Mouse (Mus musculus) lung, embryonic 14.5 days (tissue): Measurements from ENCODE around the gene Ms4a4b. TPM values are rescaled to one million over a fixed set of nuclear protein-coding genes. Genes with fewer than 3 reads are reported as not detected.
"Not testable (repeated sequence)": the region's sequence is repeated elsewhere in the genome, so short reads cannot be mapped to it uniquely, and the experiment has no call there.

ENCODE experiments used
- ATAC-seq: fragments of 200-750 bp; cut with Nextera tagmentation; 2 replicates; pipeline ENCODE4 v1.8.0; 2017; ENCODE audit warnings: mild to moderate bottlenecking, moderate TSS enrichment, moderate library complexity; ENCODE audit not compliant: insufficient read depth
- DNase-seq: peaks from one replicate; pipeline ENCODE4 v3.0.0-alpha.2; 2015
- H3K27ac ChIP-seq: fragments of 300-500 bp; sonication (generic); 2 replicates; pipeline ENCODE4 v1.5.1; 2014; ENCODE audit warnings: low read depth, mild to moderate bottlenecking, moderate library complexity
- H3K27me3 ChIP-seq: fragments of 300-500 bp; sonication (generic); 2 replicates; pipeline ENCODE4 v1.6.1; 2014; ENCODE audit warnings: low read length, control low read depth; ENCODE audit not compliant: insufficient read depth
- H3K36me3 ChIP-seq: fragments of 300-500 bp; sonication (generic); 2 replicates; pipeline ENCODE4 v1.6.1; 2014; ENCODE audit warnings: control low read depth; ENCODE audit not compliant: insufficient read depth
- H3K4me1 ChIP-seq: fragments of 300-500 bp; sonication (generic); 2 replicates; pipeline ENCODE4 v1.6.1; 2014; ENCODE audit warnings: antibody characterized with exemption, control low read depth; ENCODE audit not compliant: insufficient read depth
- H3K4me2 ChIP-seq: fragments of 300-500 bp; sonication (generic); 2 replicates; pipeline ENCODE4 v1.6.1; 2014; ENCODE audit warnings: mild to moderate bottlenecking
- H3K4me3 ChIP-seq: fragments of 300-500 bp; sonication (generic); 2 replicates; pipeline ENCODE4 v1.5.1; 2014; ENCODE audit warnings: low read depth, low read length
- H3K9ac ChIP-seq: fragments of 300-500 bp; sonication (generic); 2 replicates; pipeline ENCODE4 v1.6.1; 2014
- H3K9me3 ChIP-seq: fragments of 300-500 bp; sonication (generic); 2 replicates; pipeline ENCODE4 v1.6.1; 2016; ENCODE audit warnings: low read depth, low read length, control low read depth
- CTCF ChIP-seq: IDR thresholded peaks from 2 replicates; pipeline ENCODE4 v1.5.1; 2016; ENCODE audit warnings: antibody characterized with exemption, low read depth
- WGBS: fragments of 180-500 bp; shearing (Covaris S2); extraction: QIAGEN DNeasy Blood & Tissue Kit; methylation state at CpG from one replicate; pipeline ENCODE4 v1.1.7; 2014; 5-methylcytosine and 5-hydroxymethylcytosine counted together
- polyA plus RNA-seq: library from polyadenylated mRNA; unstranded; fragments of >200 nt; fragmentation: Nextera tagmentation; extraction: Ambion mirVana; gene quantifications from 2 replicates; pipeline ENCODE4 v1.2.1, GENCODE M21; 2014

The Ms4a4b gene
- polyA plus RNA-seq, 1 experiment from 2014 or later, result not detected

DNA sequence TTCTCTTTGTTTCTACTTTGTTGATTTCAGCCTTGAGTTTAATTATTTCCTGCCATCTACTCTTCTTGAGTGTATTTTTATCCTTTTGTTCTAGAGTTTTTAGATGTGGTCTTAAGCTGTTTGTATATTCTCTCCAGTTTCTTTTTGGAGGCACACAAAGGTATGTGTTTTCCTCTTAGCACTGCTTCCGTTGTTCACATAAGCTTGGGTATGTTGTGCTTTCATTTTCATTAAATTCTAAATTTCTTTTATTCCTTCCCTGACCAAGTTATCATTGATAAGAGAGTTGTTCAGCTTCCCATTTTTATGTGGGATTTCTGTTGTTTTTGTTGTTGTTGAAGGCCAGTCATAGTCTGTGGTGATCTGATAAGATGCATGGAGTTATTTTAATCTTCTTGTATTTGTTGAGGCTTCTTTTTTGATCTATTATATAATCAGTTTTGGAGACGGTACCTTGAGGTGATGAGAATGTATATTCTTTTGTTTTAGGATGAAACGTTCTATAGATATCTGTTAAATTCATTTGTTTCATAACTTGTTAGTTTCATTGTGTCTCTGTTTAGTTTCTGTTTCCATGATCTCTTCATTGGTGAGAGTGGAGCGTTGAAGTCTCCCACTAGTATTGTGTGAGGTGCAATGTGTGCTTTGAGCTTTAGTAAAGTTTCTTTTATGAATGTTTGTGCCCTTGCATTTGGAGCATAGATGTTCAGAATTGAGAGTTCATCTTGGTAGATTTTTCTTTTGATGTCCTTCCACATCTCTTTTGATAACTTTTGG, 8.1 kb upstream of the Ms4a4b start:
- Histone ChIP-seq H3K27me3 (no peaks in the 10 kb centered on the region), H3K9ac (no peak overlapping the region), H3K9me3 (no peaks in the 10 kb centered on the region), H3K4me3 (no peak overlapping the region), H3K27ac (no peak overlapping the region), H3K4me2 (no peak overlapping the region), H3K4me1 (no peaks in the 10 kb centered on the region), H3K36me3 (no peaks in the 10 kb centered on the region)
- DNase-seq, result no peak
- no peak for ATAC-seq
- 85% methylated on average over 4 of the region's 4 CpGs for WGBS
- no peak for TF ChIP-seq CTCF

DNA sequence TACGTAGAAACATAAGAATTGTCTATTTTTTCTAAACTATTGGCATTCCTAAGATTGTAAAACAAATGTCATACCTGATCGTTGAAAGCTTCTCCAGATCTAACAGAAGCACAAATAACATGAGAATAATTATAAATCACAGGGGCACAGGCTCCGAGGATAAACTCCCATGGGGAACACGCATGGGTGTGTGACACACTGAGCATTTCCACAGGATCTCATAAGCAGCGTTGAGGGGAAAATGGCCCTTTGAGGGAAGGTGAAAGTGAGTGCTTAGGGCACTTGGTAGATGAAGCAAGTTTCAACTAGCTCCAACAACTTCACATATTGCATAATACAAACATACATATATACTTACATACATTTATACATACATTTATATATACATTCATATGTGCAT, 611 bp downstream of the Ms4a4b start:
- Histone ChIP-seq H3K9ac (no peak overlapping the region), H3K4me1 (no peaks in the 10 kb centered on the region), H3K36me3 (no peaks in the 10 kb centered on the region), H3K9me3 (no peaks in the 10 kb centered on the region), H3K4me3 (no peak overlapping the region), H3K4me2 (no peak overlapping the region), H3K27ac (no peak overlapping the region), H3K27me3 (no peaks in the 10 kb centered on the region)
- no peak for DNase-seq
- ATAC-seq, result no peak
- no peak for TF ChIP-seq CTCF
- WGBS, result 79% methylated on average over 5 of the region's 5 CpGs

DNA sequence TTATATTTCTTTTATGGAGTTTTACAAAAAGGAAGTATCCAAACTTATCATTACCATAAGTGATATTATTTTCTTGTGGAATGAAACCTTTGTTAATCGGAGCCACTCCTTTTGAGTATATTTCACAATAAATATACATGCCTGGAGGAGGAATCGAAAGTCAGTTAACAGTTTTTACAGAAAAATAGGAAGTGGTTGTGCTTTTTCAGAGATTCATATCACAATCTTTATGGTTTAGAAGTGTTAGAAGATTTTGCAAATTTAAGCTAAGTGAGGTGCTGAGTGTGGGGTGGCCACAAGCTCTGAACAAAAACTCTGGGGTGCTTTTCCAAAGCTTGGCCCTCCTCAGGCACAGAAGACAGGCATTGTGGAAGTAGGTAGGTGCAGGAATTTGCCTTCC, 3.9 kb downstream of the Ms4a4b start:
- Histone ChIP-seq H3K4me2 (no peak overlapping the region), H3K9ac (no peak overlapping the region), H3K27ac (no peak overlapping the region), H3K4me1 (no peaks in the 10 kb centered on the region), H3K36me3 (no peaks in the 10 kb centered on the region), H3K27me3 (no peaks in the 10 kb centered on the region), H3K4me3 (no peak overlapping the region), H3K9me3 (no peaks in the 10 kb centered on the region)
- TF ChIP-seq CTCF, result no peak
- 85% methylated on average over 2 of the region's 2 CpGs for WGBS
- no peak for ATAC-seq
- no peak for DNase-seq

DNA sequence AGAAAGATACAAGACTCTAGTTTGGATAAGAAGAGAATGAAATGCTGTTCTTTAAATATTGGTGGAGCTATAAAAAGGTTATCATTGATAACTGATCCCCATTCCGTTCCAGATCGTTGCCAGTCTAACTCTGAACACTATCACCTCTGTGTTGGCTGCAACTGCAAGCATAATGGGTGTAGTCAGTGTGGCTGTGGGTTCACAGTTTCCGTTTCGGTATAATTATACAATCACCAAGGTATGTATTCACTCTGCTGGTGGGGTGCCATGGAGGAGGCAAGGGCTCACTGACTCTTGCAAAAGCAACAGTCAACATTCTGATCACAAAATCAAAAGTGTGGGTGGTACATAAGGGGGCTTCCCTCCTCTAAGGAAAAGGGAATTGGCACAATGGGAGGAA, 15.7 kb downstream of the Ms4a4b start:
- DNase-seq, H3K4me2 ChIP-seq, H3K27me3 ChIP-seq, H3K36me3 ChIP-seq, H3K27ac ChIP-seq, H3K9ac ChIP-seq, ATAC-seq, H3K9me3 ChIP-seq, H3K4me3 ChIP-seq, H3K4me1 ChIP-seq: not testable (repeated sequence)
- 72% methylated on average over 2 of the region's 4 CpGs for WGBS

DNA sequence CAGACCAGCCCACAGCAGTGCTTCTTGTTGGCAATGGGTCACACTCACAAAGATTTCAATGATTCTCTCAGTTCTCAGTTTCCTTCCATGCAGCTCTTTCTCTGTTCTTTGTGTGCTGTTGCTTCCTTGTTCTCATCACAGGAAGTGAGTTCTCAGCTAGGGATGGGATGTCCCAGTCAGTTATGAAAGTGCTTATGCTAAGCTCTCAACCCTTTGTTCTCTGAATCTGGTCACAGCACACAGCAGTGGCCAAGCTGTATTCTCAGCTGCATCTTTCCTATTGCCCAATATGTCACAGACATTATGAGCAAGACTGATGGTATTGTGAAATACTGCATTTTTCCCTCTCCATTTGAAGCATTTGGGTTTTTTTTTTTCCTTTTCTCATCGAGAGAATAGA, 21.4 kb downstream of the Ms4a4b start:
- WGBS, result 47% methylated on average over 1 of the region's 1 CpGs
- not testable (repeated sequence) for H3K4me2 ChIP-seq

DNA sequence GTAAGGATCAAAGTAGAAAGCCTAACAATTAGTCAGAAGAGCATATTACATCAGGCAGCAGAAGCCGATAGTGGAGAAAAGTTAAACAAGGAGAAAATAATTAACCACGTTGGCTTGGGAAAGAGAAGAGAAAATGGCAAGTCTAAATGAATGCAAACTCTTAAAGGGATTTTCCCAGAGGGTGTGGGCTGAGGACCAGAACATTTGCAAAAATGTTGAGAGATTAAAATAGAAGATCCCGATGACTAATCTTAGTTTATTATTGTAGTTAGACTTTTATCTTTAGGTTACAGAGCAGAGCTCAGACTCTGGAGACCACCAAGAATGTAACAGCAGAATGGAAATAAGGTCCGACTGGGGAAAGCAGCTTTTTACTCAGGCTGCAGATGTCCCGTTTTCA, 23.1 kb downstream of the Ms4a4b start:
- no peak overlapping the region for H3K27ac ChIP-seq
- ATAC-seq (no peak), DNase-seq (no peak)
- H3K4me2 ChIP-seq, result no peak overlapping the region
- no peaks in the 10 kb centered on the region for H3K4me1 ChIP-seq
- H3K9ac ChIP-seq, result no peak overlapping the region
- H3K36me3 ChIP-seq, result no peaks in the 10 kb centered on the region
- H3K9me3 ChIP-seq, result no peaks in the 10 kb centered on the region
- TF ChIP-seq CTCF, result no peak
- no peaks in the 10 kb centered on the region for H3K27me3 ChIP-seq
- H3K4me3 ChIP-seq, result no peak overlapping the region
- 39% methylated on average over 5 of the region's 5 CpGs for whole genome bisulfite sequencing

More for the DNA sequence above, 21.4 kb downstream of the Ms4a4b start:
- ATAC-seq, H3K9ac ChIP-seq, H3K27ac ChIP-seq, H3K36me3 ChIP-seq, DNase-seq, H3K4me3 ChIP-seq, H3K9me3 ChIP-seq, H3K27me3 ChIP-seq, H3K4me1 ChIP-seq: not testable (repeated sequence)

DNA sequence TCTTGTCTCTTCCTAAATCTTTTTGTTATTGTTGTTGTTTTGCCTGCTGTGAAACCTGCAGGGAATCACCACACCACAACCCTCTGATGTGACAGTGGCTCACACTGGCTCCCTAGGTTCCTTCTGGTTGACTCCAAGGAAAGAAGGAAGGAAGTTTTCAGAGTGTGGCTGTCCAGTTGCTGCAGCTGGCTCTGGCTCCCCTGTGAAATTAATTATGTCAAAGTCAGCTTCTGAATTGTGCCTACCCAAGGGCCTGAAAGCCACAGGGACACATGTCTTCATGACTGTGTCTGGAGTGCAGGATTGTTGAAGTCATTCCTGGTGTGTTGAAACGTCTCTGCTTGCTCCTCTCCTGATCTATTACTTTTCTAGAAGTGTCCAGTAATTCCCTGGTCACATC, 25.0 kb downstream of the Ms4a4b start:
- H3K27ac ChIP-seq, H3K4me3 ChIP-seq, DNase-seq, H3K9ac ChIP-seq, H3K27me3 ChIP-seq, H3K4me2 ChIP-seq, H3K9me3 ChIP-seq, ATAC-seq, H3K4me1 ChIP-seq, H3K36me3 ChIP-seq: not testable (repeated sequence)
- WGBS, result 37% methylated on average over 1 of the region's 1 CpGs

DNA sequence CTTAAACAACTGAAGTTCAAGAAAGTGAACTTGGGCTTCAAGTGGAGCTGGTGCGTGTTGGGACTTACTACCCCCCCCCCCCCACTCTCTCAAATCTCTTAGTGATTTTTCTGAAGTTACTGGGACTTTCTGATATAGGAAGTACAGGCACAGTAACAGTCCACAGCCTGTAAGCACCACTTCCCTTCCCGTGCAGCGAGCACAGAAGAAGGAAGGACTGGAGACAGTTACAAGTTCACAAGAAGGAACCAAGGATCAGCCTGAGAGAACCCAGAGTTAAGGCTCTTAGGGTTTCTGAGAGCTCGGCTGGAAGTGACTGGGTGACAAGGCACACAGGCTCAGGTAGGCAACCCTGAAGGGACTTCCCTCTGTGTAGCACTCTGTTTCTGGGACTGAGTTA, 25.9 kb downstream of the Ms4a4b start, which contains the start of gene Ms4a6c:
Ms4a6c (plus strand) TSS at position 152 of the 400 bp plus-strand sequence.
- H3K4me2 ChIP-seq, H3K36me3 ChIP-seq, H3K27me3 ChIP-seq, ATAC-seq, H3K9ac ChIP-seq, H3K4me1 ChIP-seq, H3K4me3 ChIP-seq, H3K27ac ChIP-seq, H3K9me3 ChIP-seq, DNase-seq: not testable (repeated sequence)
- WGBS, result 80% methylated on average over 4 of the region's 4 CpGs
